Mouse (Mus musculus) bone marrow, adult 2 months (tissue): ENCODE measurements around the gene Dnajc30. TPM values are rescaled to one million over a fixed set of nuclear protein-coding genes. Genes with fewer than 3 reads are reported as not detected.
"Not testable (repeated sequence)": the region's sequence is repeated elsewhere in the genome, so short reads cannot be mapped to it uniquely, and the experiment has no call there.

Source experiments
- H3K27ac ChIP-seq: fragments of 200-500 bp; 2 replicates; pipeline ENCODE4 v1.5.1; 2012; ENCODE audit warnings: low read depth, mild to moderate bottlenecking, control low read depth, inconsistent platforms, low read length; ENCODE audit not compliant: control insufficient read depth, poor library complexity, insufficient read depth
- H3K4me1 ChIP-seq: fragments of 200-500 bp; 2 replicates; pipeline ENCODE4 v1.6.1; 2011; ENCODE audit warnings: low read length; ENCODE audit not compliant: control insufficient read depth, insufficient read depth
- H3K4me3 ChIP-seq: fragments of 200-500 bp; replicated peaks from 2 replicates; pipeline ENCODE3; 2011; ENCODE audit warnings: mild to moderate bottlenecking, low read depth, low read length, control low read depth; ENCODE audit not compliant: control insufficient read depth
- CTCF ChIP-seq: fragments of 200-500 bp; IDR thresholded peaks from 2 replicates; pipeline ENCODE4 v1.5.1; 2011; ENCODE audit warnings: low read length, control low read depth; ENCODE audit not compliant: control insufficient read depth, insufficient read depth
- POLR2A ChIP-seq: fragments of 200-500 bp; IDR thresholded peaks from 2 replicates; pipeline ENCODE4 v1.6.1; 2011; ENCODE audit warnings: low read depth, mild to moderate bottlenecking, control low read depth, low read length, borderline replicate concordance; ENCODE audit not compliant: control insufficient read depth
- WGBS: fragments of 180-500 bp; shearing (Covaris S2); methylation state at CpG from one replicate; pipeline ENCODE4 v1.1.7; 2018; 5-methylcytosine and 5-hydroxymethylcytosine counted together
- polyA plus RNA-seq: library from polyadenylated mRNA; stranded (reverse); fragments of >200 nt; gene quantifications from 2 replicates; pipeline ENCODE4 v1.2.4, GENCODE M21; 2011; ENCODE audit warnings: low replicate concordance; ENCODE audit not compliant: missing spikeins, insufficient read depth, insufficient read length

Gene Dnajc30
- polyA plus RNA-seq, 1 experiment = 18.8 TPM

- no peaks in the 10 kb centered on the region for H3K4me1 ChIP-seq
- no peak overlapping the region for H3K4me3 ChIP-seq
- TF ChIP-seq POLR2A = no peak
- TF ChIP-seq CTCF = no peak
- no peak overlapping the region for H3K27ac ChIP-seq
- 83% methylated on average over 21 of the region's 21 CpGs for WGBS
These were observed 21.8 kb upstream of the Dnajc30 start for GRCm38 (mm10) chr5:135042105-135042788.

- no peak for TF ChIP-seq POLR2A
- no peak for TF ChIP-seq CTCF
- Histone ChIP-seq H3K4me3 (no peak overlapping the region), H3K4me1 (no peaks in the 10 kb centered on the region), H3K27ac (no peak overlapping the region)
- 84% methylated on average over 3 of the region's 3 CpGs for WGBS
These were observed 19.4 kb upstream of the Dnajc30 start for GRCm38 (mm10) chr5:135044575-135044974.

GRCm38 (mm10) chr5:135048539-135048938, 15.5 kb upstream of the Dnajc30 start:
- H3K4me3 ChIP-seq = no peak overlapping the region
- no peak for TF ChIP-seq POLR2A
- no peak for TF ChIP-seq CTCF
- no peaks in the 10 kb centered on the region for H3K4me1 ChIP-seq
- H3K27ac ChIP-seq = no peak overlapping the region
- 83% methylated on average over 5 of the region's 5 CpGs for WGBS

GRCm38 (mm10) chr5:135049268-135049667, 14.7 kb upstream of the Dnajc30 start:
- WGBS = 79% methylated on average over 6 of the region's 6 CpGs
- not testable (repeated sequence) for H3K4me1 ChIP-seq, H3K27ac ChIP-seq, H3K4me3 ChIP-seq

DNA sequence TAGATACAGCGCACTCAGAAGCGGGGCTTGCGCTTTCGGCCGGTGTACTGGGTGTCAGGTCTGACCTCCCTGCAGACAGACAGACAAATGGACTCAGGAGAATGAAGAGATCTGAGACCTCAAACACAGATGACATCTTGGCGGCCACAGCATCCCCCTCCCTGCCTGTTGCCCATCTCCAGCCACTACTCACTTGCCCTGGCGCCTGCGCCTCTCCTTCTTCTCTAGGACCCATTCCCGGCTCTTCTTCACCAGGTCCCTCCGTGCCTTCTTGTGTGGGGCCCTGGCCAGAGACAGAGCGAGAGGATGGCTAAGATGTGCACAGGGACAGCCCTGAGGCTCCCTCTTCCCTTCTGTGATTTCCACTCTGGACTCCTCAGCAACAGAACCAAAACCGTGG, 10.6 kb upstream of the Dnajc30 start:
- 90% methylated on average over 12 of the region's 12 CpGs for WGBS
- no peak overlapping the region for H3K27ac ChIP-seq
- no peak for TF ChIP-seq POLR2A
- no peak for TF ChIP-seq CTCF
- H3K4me1 ChIP-seq = no peaks in the 10 kb centered on the region
- H3K4me3 ChIP-seq = no peak overlapping the region

- no peaks in the 10 kb centered on the region; the same call in 1 of the 2 replicates for H3K4me1 ChIP-seq
- H3K27ac ChIP-seq = peak overlapping the region; percentile 75
- no peak for TF ChIP-seq CTCF
- no peak for TF ChIP-seq POLR2A
- peak overlapping the region; percentile 96 for H3K4me3 ChIP-seq
- under 1% methylated on average over 40 of the region's 40 CpGs for WGBS
These were observed 372 bp downstream of the Dnajc30 start for GRCm38 (mm10) chr5:135064382-135064766.

GRCm38 (mm10) chr5:135064909-135065446, 976 bp downstream of the Dnajc30 start, which contains the start of gene Bud23:
Bud23 (minus strand) TSS chr5:135064959.
- H3K4me3 ChIP-seq = peak within 1 kb of the TSS; percentile 96
- not testable (repeated sequence) for H3K4me1 ChIP-seq
- 70% methylated on average over 9 of the region's 9 CpGs for WGBS
- H3K27ac ChIP-seq = peak within 1 kb of the TSS; percentile 75

- 88% methylated on average over 3 of the region's 3 CpGs for WGBS
- no peak for TF ChIP-seq POLR2A
- TF ChIP-seq CTCF = no peak
- H3K4me1 ChIP-seq = no peaks in the 10 kb centered on the region; the same call in 1 of the 2 replicates
- no peak overlapping the region for H3K27ac ChIP-seq
- no peak overlapping the region for H3K4me3 ChIP-seq
These were observed 2.0 kb downstream of the Dnajc30 start for GRCm38 (mm10) chr5:135066008-135066407.

DNA sequence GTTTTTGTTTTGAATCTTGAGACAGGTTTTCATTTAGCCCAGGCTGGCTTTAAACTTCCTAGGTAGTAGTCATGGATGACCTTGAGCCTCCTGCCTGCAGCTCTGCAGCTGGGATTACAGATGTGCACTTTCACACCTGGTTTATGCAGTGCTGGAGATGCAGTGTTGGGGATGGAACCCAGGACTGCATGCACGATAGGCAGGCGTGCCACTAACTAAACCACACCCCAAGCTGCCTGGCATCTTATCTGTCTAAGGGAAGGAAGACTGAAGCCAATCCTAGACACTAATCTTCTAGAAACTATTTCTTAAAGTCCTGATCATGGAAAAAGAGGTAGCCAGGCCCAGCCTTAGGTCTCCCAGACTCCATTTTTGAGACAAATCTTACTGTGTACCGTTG, 6.4 kb downstream of the Dnajc30 start:
- Histone ChIP-seq H3K4me1 (no peaks in the 10 kb centered on the region), H3K27ac (no peak overlapping the region), H3K4me3 (no peak overlapping the region)
- 67% methylated on average over 3 of the region's 3 CpGs for WGBS
- no peak for TF ChIP-seq CTCF
- TF ChIP-seq POLR2A = no peak
